Mouse (Mus musculus) heart, adult 2 months (tissue): ENCODE measurements around the gene Drd1.

Source experiments
- CTCF ChIP-seq: fragments of 200-600 bp; IDR thresholded peaks from 2 replicates; pipeline ENCODE4 v1.8.1; 2022; ENCODE audit warnings: antibody characterized with exemption, mild to moderate bottlenecking, moderate library complexity
- EP300 ChIP-seq: fragments of 200-500 bp; IDR thresholded peaks from 2 replicates; pipeline ENCODE4 v1.6.1; 2011; ENCODE audit warnings: low read depth, low read length, control low read depth; ENCODE audit not compliant: insufficient read depth
- POLR2A ChIP-seq: fragments of 200-500 bp; IDR thresholded peaks from 2 replicates; pipeline ENCODE4 v1.6.1; 2011; ENCODE audit warnings: mild to moderate bottlenecking, low read depth, low read length, control low read depth; ENCODE audit not compliant: insufficient read depth

- TF ChIP-seq CTCF (no peak), POLR2A (no peak), EP300 (no peak)
Observed at GRCm38 (mm10) chr13:54077470-54078174, 22.1 kb upstream of the Drd1 start.
